Comparison of ENCODE assay signal across 9 mouse cellular contexts in the genomic region with DNA sequence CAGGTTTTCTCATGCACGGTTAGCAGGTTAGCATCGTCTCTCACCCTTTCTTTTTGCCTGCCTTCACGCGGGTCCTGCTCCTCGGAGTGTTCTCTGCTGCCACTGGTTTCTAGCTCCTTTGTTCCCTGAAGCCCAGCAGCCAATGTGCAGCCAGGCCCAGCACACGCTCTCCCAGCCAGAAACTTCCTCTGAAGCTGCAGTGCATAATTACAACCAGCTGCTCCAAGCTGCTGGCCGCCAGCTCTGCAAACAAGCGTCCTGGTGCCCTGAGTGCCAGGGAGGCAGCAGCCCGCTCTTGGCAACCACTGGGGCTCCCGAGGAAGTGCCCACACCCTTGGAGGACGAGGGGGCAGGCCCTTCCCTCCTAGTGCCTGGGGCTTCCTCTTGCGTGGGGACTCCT.
DNase-seq lines count a peak whose midpoint lies in the region; ATAC-seq and TF ChIP-seq lines count a peak whose summit lies in the region.
"Had no signal": no experiment of that assay in that cellular context is flagged by ENCODE, and none has a peak within 500 bp of the region (broad histone marks: within the 10 kb centered on the region; RNA-seq: fewer than 3 reads in every experiment).

No protein-coding gene starts in this region.

- no peak overlapping the region for H3K4me3 ChIP-seq in brown adipose tissue, adult 24 weeks (ENCODE audit: insufficient read depth, low read depth, low read length)
- no peak overlapping the region for H3K4me3 ChIP-seq in forebrain, embryonic 12.5 days (replicated peaks)
- peak overlapping the region; percentile 16; the same call in 1 of the 2 replicates for H3K4me3 ChIP-seq in heart, embryonic 15.5 days
- H3K4me3 ChIP-seq in kidney, postnatal 0 days (replicated peaks; ENCODE audit: low read depth, low read length), result no peak overlapping the region
- no peak overlapping the region for H3K4me3 ChIP-seq in liver, embryonic 12.5 days
- H3K4me3 ChIP-seq: liver, embryonic 13.5 days had no signal

- peak; percentile 89 for ATAC-seq in forebrain, embryonic 12.5 days (ENCODE audit: low FRiP score)
- peak; percentile 73 for ATAC-seq in heart, embryonic 15.5 days (replicated peaks; ENCODE audit: insufficient number of reproducible peaks, insufficient read depth, low FRiP score, low read depth)
- ATAC-seq in kidney, postnatal 0 days (replicated peaks; ENCODE audit: low FRiP score, low read depth), result peak; percentile 78
- no peak for ATAC-seq in liver, embryonic 12.5 days

- H3K9me3 ChIP-seq in forebrain, embryonic 12.5 days, result no peaks in the 10 kb centered on the region
- H3K9me3 ChIP-seq in heart, embryonic 15.5 days (replicated peaks), result no peaks in the 10 kb centered on the region
- H3K9me3 ChIP-seq in kidney, postnatal 0 days (replicated peaks; ENCODE audit: low read length), result no peaks in the 10 kb centered on the region
- no peaks in the 10 kb centered on the region for H3K9me3 ChIP-seq in liver, embryonic 12.5 days (replicated peaks)
- H3K9me3 ChIP-seq: liver, embryonic 13.5 days had no signal

- TF ChIP-seq CTCF in kidney, postnatal 0 days (IDR thresholded peaks at IDR 0.05; ENCODE audit: low read depth), result 0 out of 2 replicates have a peak, but pooled peaks have one; percentile 12

- peak overlapping the region; percentile 5 for H3K9ac ChIP-seq in forebrain, embryonic 12.5 days
- H3K9ac ChIP-seq in heart, embryonic 15.5 days, result peak overlapping the region; percentile 35
- peak overlapping the region; percentile 31; the same call in 1 of the 2 replicates for H3K9ac ChIP-seq in kidney, postnatal 0 days (ENCODE audit: low read depth, low read length)
- H3K9ac ChIP-seq in liver, embryonic 12.5 days, result no peak overlapping the region
- H3K9ac ChIP-seq: liver, embryonic 13.5 days had no signal

- H3K4me2 ChIP-seq in forebrain, embryonic 12.5 days, result peak overlapping the region; percentile 40
- H3K4me2 ChIP-seq in heart, embryonic 15.5 days, result peak overlapping the region; percentile 52
- peak overlapping the region; percentile 37 for H3K4me2 ChIP-seq in kidney, postnatal 0 days (ENCODE audit: low read length)
- peak overlapping the region; percentile 7; the same call in 1 of the 2 replicates for H3K4me2 ChIP-seq in liver, embryonic 12.5 days
- H3K4me2 ChIP-seq: liver, embryonic 13.5 days had no signal

- no peaks in the 10 kb centered on the region for H3K36me3 ChIP-seq in forebrain, embryonic 12.5 days (replicated peaks)
- no peaks in the 10 kb centered on the region for H3K36me3 ChIP-seq in heart, embryonic 15.5 days
- no peaks in the 10 kb centered on the region for H3K36me3 ChIP-seq in kidney, postnatal 0 days (ENCODE audit: insufficient read depth, low read length)
- no peaks in the 10 kb centered on the region for H3K36me3 ChIP-seq in liver, embryonic 12.5 days
- H3K36me3 ChIP-seq: liver, embryonic 13.5 days had no signal

- DNase-seq in 3134 (ENCODE audit: extremely low read depth, insufficient read length, low spot score), result peak; percentile 90
- peak; percentile 92 for DNase-seq in kidney, postnatal 0 days (ENCODE audit: low spot score)
- DNase-seq in naive thymus-derived CD4-positive, alpha-beta T cell, adult 2 months (ENCODE audit: low read depth), result peak; percentile 30
- DNase-seq in thymus, postnatal 10 days (ENCODE audit: low spot score in 2 of 2), result peak; percentile 13 to 23
- DNase-seq: liver, embryonic 13.5 days had no signal

- peak overlapping the region; percentile 21; the same call in 1 of the 2 replicates for H3K27ac ChIP-seq in brown adipose tissue, adult 24 weeks (replicated peaks; ENCODE audit: low read depth, low read length)
- H3K27ac ChIP-seq in forebrain, embryonic 12.5 days, result peak overlapping the region; percentile 94
- peak overlapping the region; percentile 95 for H3K27ac ChIP-seq in heart, embryonic 15.5 days
- H3K27ac ChIP-seq in kidney, postnatal 0 days, result peak overlapping the region; percentile 89
- H3K27ac ChIP-seq in liver, embryonic 12.5 days, result 0 out of 2 replicates have a peak overlapping the region, but pooled peaks have one; percentile 32
- H3K27ac ChIP-seq: liver, embryonic 13.5 days had no signal

- no peaks in the 10 kb centered on the region for H3K27me3 ChIP-seq in forebrain, embryonic 12.5 days
- H3K27me3 ChIP-seq in heart, embryonic 15.5 days, result no peaks in the 10 kb centered on the region
- no peaks in the 10 kb centered on the region for H3K27me3 ChIP-seq in kidney, postnatal 0 days (ENCODE audit: insufficient read depth, low read length)
- H3K27me3 ChIP-seq in liver, embryonic 12.5 days (replicated peaks), result peaks cover 4% of the 10 kb centered on the region; the same call in 1 of the 2 replicates
- H3K27me3 ChIP-seq: liver, embryonic 13.5 days had no signal

- WGBS in forebrain, embryonic 12.5 days, result 1% methylated on average over 12 of the region's 12 CpGs
- whole genome bisulfite sequencing in heart, embryonic 15.5 days, result 7% methylated on average over 12 of the region's 12 CpGs
- 3% methylated on average over 12 of the region's 12 CpGs for WGBS in kidney, postnatal 0 days
- 23% methylated on average over 12 of the region's 12 CpGs for WGBS in liver, embryonic 12.5 days (ENCODE audit: insufficient replicate concordance)

- peaks cover 11% of the 10 kb centered on the region for H3K4me1 ChIP-seq in brown adipose tissue, adult 24 weeks (ENCODE audit: control insufficient read depth, insufficient read depth, insufficient read length, low read length)
- peaks cover 41% of the 10 kb centered on the region for H3K4me1 ChIP-seq in forebrain, embryonic 12.5 days
- peaks cover 39% of the 10 kb centered on the region for H3K4me1 ChIP-seq in heart, embryonic 15.5 days (replicated peaks)
- peaks cover 26% of the 10 kb centered on the region; the same call in 1 of the 2 replicates for H3K4me1 ChIP-seq in kidney, postnatal 0 days (replicated peaks; ENCODE audit: insufficient read depth, low read length)
- H3K4me1 ChIP-seq in liver, embryonic 12.5 days, result peaks cover 16% of the 10 kb centered on the region

Comparison
In these comparisons a context has a peak if more than half of its experiments do, and no peak if none do; other contexts are left out.
1. DNase-seq: peak in every context shown above with its lines; median percentile 92 in kidney, postnatal 0 days; 90 in 3134; 30 in naive thymus-derived CD4-positive, alpha-beta T cell, adult 2 months; 18 in thymus, postnatal 10 days.
2. H3K27ac ChIP-seq: peak in every context shown above with its lines; median percentile 95 in heart, embryonic 15.5 days; 94 in forebrain, embryonic 12.5 days; 89 in kidney, postnatal 0 days; 32 in liver, embryonic 12.5 days; 21 in brown adipose tissue, adult 24 weeks.